Mouse (Mus musculus) hindbrain, embryonic 13.5 days (tissue): ENCODE measurements around the gene Slc8b1. TPM values are rescaled to one million over a fixed set of nuclear protein-coding genes. Genes with fewer than 3 reads are reported as not detected.

Source experiments
- ATAC-seq: fragments of 200-750 bp; cut with Nextera tagmentation; 2 replicates; pipeline ENCODE4 v1.8.0; 2017; ENCODE audit warnings: moderate TSS enrichment; ENCODE audit not compliant: low FRiP score
- H3K27ac ChIP-seq: fragments of 300-500 bp; sonication (generic); 2 replicates; pipeline ENCODE4 v1.5.1; 2015; ENCODE audit warnings: inconsistent platforms, mild to moderate bottlenecking, moderate library complexity
- H3K27me3 ChIP-seq: fragments of 300-500 bp; sonication (generic); 2 replicates; pipeline ENCODE4 v1.6.1; 2015; ENCODE audit warnings: mild to moderate bottlenecking, inconsistent platforms
- H3K36me3 ChIP-seq: fragments of 300-500 bp; sonication (generic); 2 replicates; pipeline ENCODE4 v1.6.1; 2015; ENCODE audit warnings: mild to moderate bottlenecking, inconsistent platforms
- H3K4me1 ChIP-seq: fragments of 300-500 bp; sonication (generic); replicated peaks from 2 replicates; pipeline ENCODE4 v1.6.1; 2015; ENCODE audit warnings: inconsistent platforms
- H3K4me2 ChIP-seq: fragments of 300-500 bp; sonication (generic); 2 replicates; pipeline ENCODE4 v1.6.1; 2015; ENCODE audit warnings: inconsistent platforms, mild to moderate bottlenecking, moderate library complexity
- H3K4me3 ChIP-seq: fragments of 300-500 bp; sonication (generic); 2 replicates; pipeline ENCODE4 v1.5.1; 2015; ENCODE audit warnings: mild to moderate bottlenecking, inconsistent platforms
- H3K9ac ChIP-seq: fragments of 300-500 bp; sonication (generic); 2 replicates; pipeline ENCODE4 v1.6.1; 2015; ENCODE audit warnings: mild to moderate bottlenecking, inconsistent platforms
- H3K9me3 ChIP-seq: fragments of 300-500 bp; sonication (generic); 2 replicates; pipeline ENCODE4 v1.6.1; 2016; ENCODE audit warnings: inconsistent platforms
- WGBS: fragments of 180-500 bp; shearing (Covaris S2); methylation state at CpG from one replicate; pipeline ENCODE4 v1.1.7; 2015; 5-methylcytosine and 5-hydroxymethylcytosine counted together
- polyA plus RNA-seq: library from polyadenylated mRNA; unstranded; fragments of >200 nt; fragmentation: Nextera tagmentation; extraction: Ambion mirVana; gene quantifications from 2 replicates; pipeline ENCODE4 v1.2.1, GENCODE M21; 2015

Gene Slc8b1
- polyA plus RNA-seq, 1 experiment from 2014 or later = 2.5 TPM

GRCm38 (mm10) chr5:120563914-120564311 lies 52.9 kb downstream of the Slc8b1 start:
- Histone ChIP-seq H3K9ac (no peak overlapping the region), H3K36me3 (no peaks in the 10 kb centered on the region), H3K4me2 (no peak overlapping the region), H3K4me3 (no peak overlapping the region), H3K4me1 (peaks cover 86% of the 10 kb centered on the region), H3K27me3 (no peaks in the 10 kb centered on the region), H3K27ac (peak overlapping the region; percentile 31; the same call in 1 of the 2 replicates), H3K9me3 (no peaks in the 10 kb centered on the region)
- WGBS = 53% methylated on average over 4 of the region's 4 CpGs
- no peak for ATAC-seq

GRCm38 (mm10) chr5:120565171-120565905 lies 54.4 kb downstream of the Slc8b1 start:
- Histone ChIP-seq H3K4me2 (peak overlapping the region; percentile 15; the same call in 1 of the 2 replicates), H3K27ac (peak overlapping the region; percentile 94), H3K4me1 (peaks cover 88% of the 10 kb centered on the region), H3K27me3 (no peaks in the 10 kb centered on the region), H3K9ac (peak overlapping the region; percentile 49), H3K36me3 (no peaks in the 10 kb centered on the region), H3K9me3 (no peaks in the 10 kb centered on the region), H3K4me3 (no peak overlapping the region)
- 18% methylated on average over 15 of the region's 15 CpGs for WGBS
- no peak for ATAC-seq

GRCm38 (mm10) chr5:120566101-120566500 lies 55.1 kb downstream of the Slc8b1 start:
- Histone ChIP-seq H3K36me3 (no peaks in the 10 kb centered on the region), H3K4me3 (no peak overlapping the region), H3K9me3 (no peaks in the 10 kb centered on the region), H3K9ac (peak overlapping the region; percentile 43; the same call in 1 of the 2 replicates), H3K4me2 (peak overlapping the region; percentile 15; the same call in 1 of the 2 replicates), H3K4me1 (peaks cover 88% of the 10 kb centered on the region), H3K27ac (peak overlapping the region; percentile 94), H3K27me3 (no peaks in the 10 kb centered on the region)
- 29% methylated on average over 5 of the region's 5 CpGs for WGBS
- peak; percentile 36; the same call in 1 of the 2 replicates for ATAC-seq

GRCm38 (mm10) chr5:120566681-120567252 lies 55.8 kb downstream of the Slc8b1 start:
- Histone ChIP-seq H3K36me3 (no peaks in the 10 kb centered on the region), H3K9me3 (no peaks in the 10 kb centered on the region), H3K27ac (peak overlapping the region; percentile 94), H3K9ac (peak overlapping the region; percentile 59), H3K4me3 (no peak overlapping the region), H3K4me1 (peaks cover 92% of the 10 kb centered on the region), H3K27me3 (no peaks in the 10 kb centered on the region), H3K4me2 (peak overlapping the region; percentile 29; the same call in 1 of the 2 replicates)
- ATAC-seq = peak; percentile 18
- 53% methylated on average over 9 of the region's 9 CpGs for WGBS

GRCm38 (mm10) chr5:120567253-120567701 lies 56.3 kb downstream of the Slc8b1 start:
- peak; percentile 25 for ATAC-seq
- Histone ChIP-seq H3K36me3 (no peaks in the 10 kb centered on the region), H3K27ac (peak overlapping the region; percentile 94), H3K9ac (peak overlapping the region; percentile 59), H3K4me3 (no peak overlapping the region), H3K9me3 (no peaks in the 10 kb centered on the region), H3K27me3 (no peaks in the 10 kb centered on the region), H3K4me1 (peaks cover 92% of the 10 kb centered on the region), H3K4me2 (peak overlapping the region; percentile 29)
- 5% methylated on average over 21 of the region's 21 CpGs for WGBS

- peak overlapping the region; percentile 29 for H3K4me2 ChIP-seq
- peak; percentile 25; the same call in 1 of the 2 replicates for ATAC-seq
These were observed 56.8 kb downstream of the Slc8b1 start for GRCm38 (mm10) chr5:120567761-120568211.

GRCm38 (mm10) chr5:120568336-120568768 lies 57.4 kb downstream of the Slc8b1 start:
- WGBS = 49% methylated on average over 9 of the region's 9 CpGs
- Histone ChIP-seq H3K9ac (peak overlapping the region; percentile 59), H3K4me3 (no peak overlapping the region), H3K36me3 (no peaks in the 10 kb centered on the region), H3K27ac (peak overlapping the region; percentile 94), H3K27me3 (no peaks in the 10 kb centered on the region), H3K4me1 (peaks cover 87% of the 10 kb centered on the region), H3K4me2 (peak overlapping the region; percentile 29; the same call in 1 of the 2 replicates), H3K9me3 (no peaks in the 10 kb centered on the region)
- ATAC-seq = no peak

More at GRCm38 (mm10) chr5:120567761-120568211, 56.8 kb downstream of the Slc8b1 start:
- H3K9me3 ChIP-seq = no peaks in the 10 kb centered on the region
- no peaks in the 10 kb centered on the region for H3K27me3 ChIP-seq
- H3K4me1 ChIP-seq = peaks cover 92% of the 10 kb centered on the region
- 21% methylated on average over 14 of the region's 14 CpGs for WGBS
- no peak overlapping the region for H3K4me3 ChIP-seq
- peak overlapping the region; percentile 59 for H3K9ac ChIP-seq
- H3K27ac ChIP-seq = peak overlapping the region; percentile 94
- no peaks in the 10 kb centered on the region for H3K36me3 ChIP-seq

- Histone ChIP-seq H3K4me2 (peak overlapping the region; percentile 29; the same call in 1 of the 2 replicates), H3K36me3 (no peaks in the 10 kb centered on the region), H3K9ac (peak overlapping the region; percentile 59; the same call in 1 of the 2 replicates), H3K9me3 (no peaks in the 10 kb centered on the region), H3K27me3 (no peaks in the 10 kb centered on the region), H3K4me3 (no peak overlapping the region), H3K27ac (peak overlapping the region; percentile 94), H3K4me1 (peaks cover 80% of the 10 kb centered on the region)
- no peak for ATAC-seq
- 90% methylated on average over 4 of the region's 4 CpGs for WGBS
These were observed 58.0 kb downstream of the Slc8b1 start for GRCm38 (mm10) chr5:120568964-120569363.

- Histone ChIP-seq H3K9me3 (no peaks in the 10 kb centered on the region), H3K27ac (peak overlapping the region; percentile 94; the same call in 1 of the 2 replicates), H3K27me3 (no peaks in the 10 kb centered on the region), H3K9ac (peak overlapping the region; percentile 51; the same call in 1 of the 2 replicates), H3K36me3 (no peaks in the 10 kb centered on the region), H3K4me2 (no peak overlapping the region), H3K4me3 (no peak overlapping the region), H3K4me1 (peaks cover 78% of the 10 kb centered on the region)
- ATAC-seq = no peak
- WGBS = 94% methylated on average over 3 of the region's 3 CpGs
These were observed 58.8 kb downstream of the Slc8b1 start for GRCm38 (mm10) chr5:120569791-120570190.

GRCm38 (mm10) chr5:120570289-120570897 lies 59.4 kb downstream of the Slc8b1 start:
- Histone ChIP-seq H3K27me3 (no peaks in the 10 kb centered on the region), H3K4me2 (no peak overlapping the region), H3K27ac (no peak overlapping the region), H3K4me3 (no peak overlapping the region), H3K4me1 (peaks cover 72% of the 10 kb centered on the region), H3K36me3 (no peaks in the 10 kb centered on the region), H3K9me3 (no peaks in the 10 kb centered on the region), H3K9ac (no peak overlapping the region)
- WGBS = 87% methylated on average over 11 of the region's 11 CpGs
- ATAC-seq = no peak

GRCm38 (mm10) chr5:120571056-120571740 lies 60.2 kb downstream of the Slc8b1 start:
- H3K4me2 ChIP-seq = no peak overlapping the region
- no peaks in the 10 kb centered on the region for H3K9me3 ChIP-seq
- peak overlapping the region; percentile 68 for H3K27ac ChIP-seq
- ATAC-seq = no peak
- H3K27me3 ChIP-seq = no peaks in the 10 kb centered on the region
- 43% methylated on average over 14 of the region's 14 CpGs for WGBS
- no peak overlapping the region for H3K4me3 ChIP-seq
- H3K36me3 ChIP-seq = no peaks in the 10 kb centered on the region
- peak overlapping the region; percentile 13; the same call in 1 of the 2 replicates for H3K9ac ChIP-seq
- H3K4me1 ChIP-seq = peaks cover 64% of the 10 kb centered on the region
